Mouse (Mus musculus) T-helper 1 cell (primary cell): ENCODE data around the gene Sorbs1.
"Not testable (repeated sequence)": the region's sequence is repeated elsewhere in the genome, so short reads cannot be mapped to it uniquely, and the experiment has no call there.

ENCODE experiments used
- in situ Hi-C: fragments of 300-600 bp; cut with MboI, MseI; formaldehyde crosslinking; loops from one replicate; pipeline ENCODE4 v1.15.1; 2025; ENCODE audit warnings: high pct_unique_total_duplicates

Sorbs1 gene

GRCm38 (mm10) chr19:40513632-40514078 lies at the start of gene Sorbs1:
Gene Sorbs1, minus strand, starts transcription at chr19:40513779.
- in situ Hi-C loops: no loop called here

GRCm38 (mm10) chr19:40561521-40561920 lies 47.9 kb upstream of the Sorbs1 start:
- in situ Hi-C loops: not testable (repeated sequence)

- in situ Hi-C loops: no loop called here
Measured at GRCm38 (mm10) chr19:40556029-40556428, 42.5 kb upstream of the Sorbs1 start.

GRCm38 (mm10) chr19:40555136-40555535 lies 41.6 kb upstream of the Sorbs1 start:
- in situ Hi-C loops: no loop called here

GRCm38 (mm10) chr19:40554343-40554742 lies 40.8 kb upstream of the Sorbs1 start:
- in situ Hi-C loops: loop anchor here (5.0 kb wide), 1 partner anchor 167 kb away; no protein-coding TSS in a partner anchor

- in situ Hi-C loops: loop anchor here (5.0 kb wide), 1 partner anchor 167 kb away; no protein-coding TSS in a partner anchor
Measured at GRCm38 (mm10) chr19:40553849-40554248, 40.3 kb upstream of the Sorbs1 start.

- in situ Hi-C loops: loop anchor here (5.0 kb wide), 1 partner anchor 166 kb away; no protein-coding TSS in a partner anchor
Measured at GRCm38 (mm10) chr19:40553014-40553789, 39.6 kb upstream of the Sorbs1 start.

- in situ Hi-C loops: loop anchor here (5.0 kb wide), 1 partner anchor 162 kb away; no protein-coding TSS in a partner anchor
Measured at GRCm38 (mm10) chr19:40549516-40550135, 36.0 kb upstream of the Sorbs1 start.

- in situ Hi-C loops: no loop called here
Measured at GRCm38 (mm10) chr19:40548796-40549515, 35.4 kb upstream of the Sorbs1 start.

- in situ Hi-C loops: no loop called here
Measured at GRCm38 (mm10) chr19:40548386-40548785, 34.8 kb upstream of the Sorbs1 start.

- in situ Hi-C loops: no loop called here
Measured at GRCm38 (mm10) chr19:40544856-40545255, 31.3 kb upstream of the Sorbs1 start.

GRCm38 (mm10) chr19:40542776-40543175 lies 29.2 kb upstream of the Sorbs1 start:
- in situ Hi-C loops: no loop called here

GRCm38 (mm10) chr19:40536526-40536925 lies 22.9 kb upstream of the Sorbs1 start:
- in situ Hi-C loops: no loop called here

GRCm38 (mm10) chr19:40532525-40532924 lies 18.9 kb upstream of the Sorbs1 start:
- in situ Hi-C loops: no loop called here

- in situ Hi-C loops: no loop called here
Measured at GRCm38 (mm10) chr19:40530323-40530722, 16.7 kb upstream of the Sorbs1 start.

GRCm38 (mm10) chr19:40528254-40528653 lies 14.7 kb upstream of the Sorbs1 start:
- in situ Hi-C loops: loop anchor here (10.0 kb wide), 1 partner anchor 143 kb away; no protein-coding TSS in a partner anchor

GRCm38 (mm10) chr19:40526367-40527014 lies 12.9 kb upstream of the Sorbs1 start:
- in situ Hi-C loops: loop anchor here (10.0 kb wide), 1 partner anchor 142 kb away; no protein-coding TSS in a partner anchor

- in situ Hi-C loops: loop anchor here (10.0 kb wide), 1 partner anchor 139 kb away; no protein-coding TSS in a partner anchor
Measured at GRCm38 (mm10) chr19:40523431-40524005, 9.9 kb upstream of the Sorbs1 start.

- in situ Hi-C loops: loop anchor here (10.0 kb wide), 1 partner anchor 136 kb away; no protein-coding TSS in a partner anchor
Measured at GRCm38 (mm10) chr19:40520403-40520802, 6.8 kb upstream of the Sorbs1 start.

- in situ Hi-C loops: no loop called here
Measured at GRCm38 (mm10) chr19:40518706-40519105, 5.1 kb upstream of the Sorbs1 start.

GRCm38 (mm10) chr19:40515596-40515995 lies 2.0 kb upstream of the Sorbs1 start:
- in situ Hi-C loops: no loop called here
